Mouse (Mus musculus): ENCODE results near the gene Pygm. TPM values are rescaled to one million over a fixed set of nuclear protein-coding genes. Genes with fewer than 3 reads are reported as not detected.

The Pygm gene
- polyA plus RNA-seq, 1 experiment from 2014 or later, result 3.7 TPM

GRCm38 (mm10) chr19:6416124-6416770, 32.0 kb downstream of the Pygm start:
- 8% methylated on average over 9 of the region's 9 CpGs for WGBS
- no peak overlapping the region for H3K27ac ChIP-seq
- peaks cover 58% of the 10 kb centered on the region for H3K27me3 ChIP-seq
- no peak overlapping the region for H3K4me3 ChIP-seq
- H3K9ac ChIP-seq, result 0 out of 2 replicates have a peak overlapping the region, but pooled peaks have one; percentile 8
- H3K9me3 ChIP-seq, result no peaks in the 10 kb centered on the region
- H3K4me2 ChIP-seq, result no peak overlapping the region
- peaks cover 35% of the 10 kb centered on the region for H3K4me1 ChIP-seq
- ATAC-seq (ENCODE audit: insufficient number of reproducible peaks, insufficient read depth, low FRiP score, low TSS enrichment, low read depth), result no peak
- no peaks in the 10 kb centered on the region for H3K36me3 ChIP-seq

- H3K27ac ChIP-seq, result no peak overlapping the region
- no peak overlapping the region for H3K9ac ChIP-seq
- H3K36me3 ChIP-seq, result no peaks in the 10 kb centered on the region
- H3K4me1 ChIP-seq, result peaks cover 35% of the 10 kb centered on the region
- no peak overlapping the region for H3K4me2 ChIP-seq
- ATAC-seq (ENCODE audit: insufficient number of reproducible peaks, insufficient read depth, low FRiP score, low TSS enrichment, low read depth), result no peak
- peaks cover 67% of the 10 kb centered on the region for H3K27me3 ChIP-seq
- H3K9me3 ChIP-seq, result no peaks in the 10 kb centered on the region
- WGBS, result 61% methylated on average over 12 of the region's 12 CpGs
- H3K4me3 ChIP-seq, result no peak overlapping the region
Measured at GRCm38 (mm10) chr19:6416894-6417761, 32.9 kb downstream of the Pygm start.

GRCm38 (mm10) chr19:6418233-6418879, 34.2 kb downstream of the Pygm start, which contains the start of gene Nrxn2:
Gene Nrxn2 (plus strand): TSS chr19:6418731.
- Histone ChIP-seq H3K27ac (no peak within 1 kb of the TSS), H3K27me3 (peaks cover 80% of the 10 kb centered on the region), H3K4me3 (peak within 1 kb of the TSS; percentile 55), H3K9ac (peak within 1 kb of the TSS; percentile 67), H3K36me3 (no peaks in the 10 kb centered on the region), H3K4me1 (peaks cover 28% of the 10 kb centered on the region), H3K4me2 (peak within 1 kb of the TSS; percentile 89), H3K9me3 (no peaks in the 10 kb centered on the region)
- peak; percentile 78; the same call in 1 of the 2 replicates for ATAC-seq (ENCODE audit: insufficient number of reproducible peaks, insufficient read depth, low FRiP score, low TSS enrichment, low read depth)
- under 1% methylated on average over 45 of the region's 46 CpGs for WGBS

GRCm38 (mm10) chr19:6418984-6419692, 34.9 kb downstream of the Pygm start:
- H3K4me1 ChIP-seq, result peaks cover 25% of the 10 kb centered on the region
- ATAC-seq (ENCODE audit: insufficient number of reproducible peaks, insufficient read depth, low FRiP score, low TSS enrichment, low read depth), result no peak

GRCm38 (mm10) chr19:6419805-6420310, 35.7 kb downstream of the Pygm start:
- Histone ChIP-seq H3K4me3 (no peak overlapping the region), H3K4me2 (no peak overlapping the region), H3K27ac (no peak overlapping the region), H3K9me3 (no peaks in the 10 kb centered on the region), H3K36me3 (no peaks in the 10 kb centered on the region), H3K4me1 (peaks cover 25% of the 10 kb centered on the region), H3K9ac (no peak overlapping the region), H3K27me3 (peaks cover 95% of the 10 kb centered on the region)
- WGBS, result 56% methylated on average over 9 of the region's 9 CpGs
- ATAC-seq (ENCODE audit: insufficient number of reproducible peaks, insufficient read depth, low FRiP score, low TSS enrichment, low read depth), result no peak

More at GRCm38 (mm10) chr19:6418984-6419692, 34.9 kb downstream of the Pygm start:
- WGBS, result 9% methylated on average over 20 of the region's 23 CpGs
- peak overlapping the region; percentile 67; the same call in 1 of the 2 replicates for H3K9ac ChIP-seq
- H3K4me3 ChIP-seq, result peak overlapping the region; percentile 55
- H3K27ac ChIP-seq, result no peak overlapping the region
- no peaks in the 10 kb centered on the region for H3K36me3 ChIP-seq
- H3K9me3 ChIP-seq, result no peaks in the 10 kb centered on the region
- peaks cover 87% of the 10 kb centered on the region for H3K27me3 ChIP-seq
- peak overlapping the region; percentile 89 for H3K4me2 ChIP-seq

- Histone ChIP-seq H3K4me3 (no peak overlapping the region), H3K9me3 (no peaks in the 10 kb centered on the region), H3K4me2 (no peak overlapping the region), H3K27ac (no peak overlapping the region), H3K27me3 (peaks cover 98% of the 10 kb centered on the region), H3K4me1 (peaks cover 25% of the 10 kb centered on the region), H3K36me3 (no peaks in the 10 kb centered on the region), H3K9ac (no peak overlapping the region)
- ATAC-seq (ENCODE audit: insufficient number of reproducible peaks, insufficient read depth, low FRiP score, low TSS enrichment, low read depth), result no peak
- whole genome bisulfite sequencing, result 55% methylated on average over 19 of the region's 19 CpGs
Measured at GRCm38 (mm10) chr19:6420481-6421210, 36.4 kb downstream of the Pygm start.

- WGBS, result 74% methylated on average over 9 of the region's 9 CpGs
- no peaks in the 10 kb centered on the region for H3K9me3 ChIP-seq
Measured at GRCm38 (mm10) chr19:6421211-6421590, 37.0 kb downstream of the Pygm start.

GRCm38 (mm10) chr19:6422014-6422413, 37.8 kb downstream of the Pygm start:
- no peak overlapping the region for H3K4me2 ChIP-seq
- no peak for ATAC-seq (ENCODE audit: insufficient number of reproducible peaks, insufficient read depth, low FRiP score, low TSS enrichment, low read depth)
- H3K27me3 ChIP-seq, result peaks cover 98% of the 10 kb centered on the region
- no peaks in the 10 kb centered on the region for H3K36me3 ChIP-seq
- no peak overlapping the region for H3K9ac ChIP-seq
- H3K9me3 ChIP-seq, result no peaks in the 10 kb centered on the region
- H3K4me1 ChIP-seq, result peaks cover 12% of the 10 kb centered on the region
- 71% methylated on average over 7 of the region's 7 CpGs for WGBS
- H3K4me3 ChIP-seq, result no peak overlapping the region
- H3K27ac ChIP-seq, result no peak overlapping the region

More at GRCm38 (mm10) chr19:6421211-6421590, 37.0 kb downstream of the Pygm start:
- Histone ChIP-seq H3K4me2 (no peak overlapping the region), H3K36me3 (no peaks in the 10 kb centered on the region), H3K4me3 (no peak overlapping the region), H3K27me3 (peaks cover 98% of the 10 kb centered on the region), H3K27ac (no peak overlapping the region), H3K4me1 (peaks cover 19% of the 10 kb centered on the region), H3K9ac (no peak overlapping the region)
- no peak for ATAC-seq (ENCODE audit: insufficient number of reproducible peaks, insufficient read depth, low FRiP score, low TSS enrichment, low read depth)

GRCm38 (mm10) chr19:6423241-6423640, 39.0 kb downstream of the Pygm start:
- H3K4me3 ChIP-seq, result no peak overlapping the region
- no peak overlapping the region for H3K9ac ChIP-seq
- no peak overlapping the region for H3K27ac ChIP-seq
- peaks cover 98% of the 10 kb centered on the region for H3K27me3 ChIP-seq
- ATAC-seq (ENCODE audit: insufficient number of reproducible peaks, insufficient read depth, low FRiP score, low TSS enrichment, low read depth), result no peak
- no peaks in the 10 kb centered on the region for H3K36me3 ChIP-seq
- peaks cover 12% of the 10 kb centered on the region for H3K4me1 ChIP-seq
- no peaks in the 10 kb centered on the region for H3K9me3 ChIP-seq
- 83% methylated on average over 16 of the region's 16 CpGs for WGBS
- H3K4me2 ChIP-seq, result no peak overlapping the region

GRCm38 (mm10) chr19:6424137-6424881, 40.1 kb downstream of the Pygm start:
- 60% methylated on average over 8 of the region's 8 CpGs for WGBS

More at GRCm38 (mm10) chr19:6424137-6424881, 40.1 kb downstream of the Pygm start:
- Histone ChIP-seq H3K9ac (no peak overlapping the region), H3K4me1 (peaks cover 16% of the 10 kb centered on the region), H3K9me3 (no peaks in the 10 kb centered on the region), H3K27me3 (peaks cover 100% of the 10 kb centered on the region), H3K4me3 (no peak overlapping the region), H3K27ac (no peak overlapping the region), H3K36me3 (no peaks in the 10 kb centered on the region), H3K4me2 (no peak overlapping the region)
- no peak for ATAC-seq (ENCODE audit: insufficient number of reproducible peaks, insufficient read depth, low FRiP score, low TSS enrichment, low read depth)

All from embryonic facial prominence, embryonic 13.5 days (tissue).